Mouse (Mus musculus) heart, postnatal 0 days (tissue): Measurements from ENCODE around the gene Kdm6b.

ENCODE experiments used
- CTCF ChIP-seq: IDR thresholded peaks from 2 replicates; pipeline ENCODE4 v1.5.1; 2016; ENCODE audit warnings: antibody characterized with exemption, control low read depth, low read depth
- EP300 ChIP-seq: IDR thresholded peaks from 2 replicates; pipeline ENCODE4 v1.6.1; 2016; ENCODE audit warnings: antibody characterized with exemption, low read depth

- TF ChIP-seq CTCF (no peak), EP300 (no peak)
Observed at GRCm38 (mm10) chr11:69420554-69421000, 7.1 kb upstream of the Kdm6b start.
